Mouse (Mus musculus) heart, postnatal 0 days (tissue): Measurements from ENCODE around the gene Tmem132c.

Source experiments
- CTCF ChIP-seq: IDR thresholded peaks from 2 replicates; pipeline ENCODE4 v1.5.1; 2016; ENCODE audit warnings: antibody characterized with exemption, control low read depth, low read depth
- EP300 ChIP-seq: IDR thresholded peaks from 2 replicates; pipeline ENCODE4 v1.6.1; 2016; ENCODE audit warnings: antibody characterized with exemption, low read depth

- no peak for TF ChIP-seq CTCF
- TF ChIP-seq EP300 = no peak
These were observed 305.0 kb downstream of the Tmem132c start for GRCm38 (mm10) chr5:127546585-127546991.
